Mouse (Mus musculus) forebrain, embryonic 14.5 days (tissue): ENCODE results near the gene Dyrk1b. TPM values are rescaled to one million over a fixed set of nuclear protein-coding genes. Genes with fewer than 3 reads are reported as not detected.

ENCODE experiments used
- polyA plus RNA-seq: library from polyadenylated mRNA; unstranded; fragments of >200 nt; fragmentation: Nextera tagmentation; extraction: Ambion mirVana; gene quantifications from 2 replicates; pipeline ENCODE4 v1.2.1, GENCODE M21; 2014

The Dyrk1b gene
- polyA plus RNA-seq, 1 experiment from 2014 or later: 9.9 TPM

Other genes starting within 250 kb of the Dyrk1b start
- gene Zfp780b, start 200.3 kb upstream of the Dyrk1b start, polyA plus RNA-seq: 17.8 and 17.9 TPM in 2 replicates
- gene Zfp850, start 165.4 kb upstream of the Dyrk1b start, polyA plus RNA-seq: 7.7 and 9.5 TPM in 2 replicates
- gene Psmc4, start 129.4 kb upstream of the Dyrk1b start, polyA plus RNA-seq: 380 and 381 TPM in 2 replicates
- 0.20 and 0.28 TPM in 2 replicates for gene Fcgbp, start 108.2 kb upstream of the Dyrk1b start, polyA plus RNA-seq
- gene 9530053A07Rik, start 50.0 kb upstream of the Dyrk1b start, polyA plus RNA-seq: 0.03 and 0.09 TPM in 2 replicates
- 36.0 and 38.3 TPM in 2 replicates for gene Fbl, start 9.8 kb upstream of the Dyrk1b start, polyA plus RNA-seq
- gene Eid2, start 88.4 kb downstream of the Dyrk1b start, polyA plus RNA-seq: 6.0 and 8.6 TPM in 2 replicates
- gene Eid2b, start 98.3 kb downstream of the Dyrk1b start, polyA plus RNA-seq: 33.3 and 35.1 TPM in 2 replicates
- 0.22 and 0.23 TPM in 2 replicates for gene Selenov, start 111.7 kb downstream of the Dyrk1b start, polyA plus RNA-seq
- gene Dll3, start 122.8 kb downstream of the Dyrk1b start, polyA plus RNA-seq: 14.2 and 16.3 TPM in 2 replicates
- gene Timm50, start 132.6 kb downstream of the Dyrk1b start, polyA plus RNA-seq: 163 and 171 TPM in 2 replicates
- gene Supt5, start 159.3 kb downstream of the Dyrk1b start, polyA plus RNA-seq: 62.6 and 77.8 TPM in 2 replicates
- 539 and 750 TPM in 2 replicates for gene Rps16, start 171.2 kb downstream of the Dyrk1b start, polyA plus RNA-seq
- 17.7 and 27.5 TPM in 2 replicates for gene Plekhg2, start 193.1 kb downstream of the Dyrk1b start, polyA plus RNA-seq
- gene Zfp36, start 200.8 kb downstream of the Dyrk1b start, polyA plus RNA-seq: 3.3 and 5.6 TPM in 2 replicates
- 42.3 and 52.9 TPM in 2 replicates for gene Med29, start 213.2 kb downstream of the Dyrk1b start, polyA plus RNA-seq
- gene Paf1, start 213.5 kb downstream of the Dyrk1b start, polyA plus RNA-seq: 59.3 and 73.1 TPM in 2 replicates